ENCODE assay signal across 17 mouse cellular contexts in genomic region chr14:74551091-74551490, GRCm38 (mm10).
"Had no signal": no experiment of that assay in that cellular context is flagged by ENCODE, and none has a peak within 500 bp of the region (broad histone marks: within the 10 kb centered on the region; RNA-seq: fewer than 3 reads in every experiment).

No protein-coding gene starts in this region.

- H3K27ac ChIP-seq: neural tube, embryonic 12.5 days; neural tube, embryonic 13.5 days; neural tube, embryonic 15.5 days; stomach, embryonic 15.5 days; stomach, postnatal 0 days had no signal

- H3K4me1 ChIP-seq: neural tube, embryonic 12.5 days; neural tube, embryonic 13.5 days; neural tube, embryonic 15.5 days; stomach, embryonic 15.5 days had no signal

- DNase-seq: retina, postnatal 1 day; right cerebral cortex, adult 18-20 months; right cerebral cortex, postnatal 14 days; right cerebral cortex, postnatal 25 days; right cerebral cortex, postnatal 4 days; spleen, adult 18-20 months; thymus, adult 18-20 months; thymus, adult 2 months; thymus, postnatal 14 days; thymus, postnatal 25 days; thymus, postnatal 36 days; thymus, postnatal 4 days had no signal

- H3K4me3 ChIP-seq: neural tube, embryonic 12.5 days; neural tube, embryonic 13.5 days; neural tube, embryonic 15.5 days; stomach, embryonic 15.5 days had no signal

- H3K36me3 ChIP-seq: neural tube, embryonic 12.5 days; neural tube, embryonic 13.5 days; neural tube, embryonic 15.5 days; stomach, embryonic 15.5 days had no signal

- H3K27me3 ChIP-seq: neural tube, embryonic 12.5 days; neural tube, embryonic 13.5 days; neural tube, embryonic 15.5 days; stomach, embryonic 15.5 days had no signal

- H3K9me3 ChIP-seq: neural tube, embryonic 12.5 days; neural tube, embryonic 13.5 days; neural tube, embryonic 15.5 days; stomach, embryonic 15.5 days had no signal

- H3K4me2 ChIP-seq: neural tube, embryonic 12.5 days; neural tube, embryonic 13.5 days; neural tube, embryonic 15.5 days; stomach, embryonic 15.5 days had no signal

- H3K9ac ChIP-seq: neural tube, embryonic 12.5 days; neural tube, embryonic 13.5 days; neural tube, embryonic 15.5 days; stomach, embryonic 15.5 days had no signal
